Mouse (Mus musculus): ENCODE measurements around the gene Prrt1. TPM values are rescaled to one million over a fixed set of nuclear protein-coding genes. Genes with fewer than 3 reads are reported as not detected.

The Prrt1 gene
- polyA plus RNA-seq, 1 experiment from 2014 or later, result 0.11 TPM

GRCm38 (mm10) chr17:34604511-34605237 is 24.7 kb upstream of the Prrt1 start:
- H3K36me3 ChIP-seq, result peaks cover 24% of the 10 kb centered on the region
- peaks cover 56% of the 10 kb centered on the region for H3K4me1 ChIP-seq
- H3K27ac ChIP-seq, result peak overlapping the region; percentile 96
- H3K9me3 ChIP-seq, result no peaks in the 10 kb centered on the region
- DNase-seq (ENCODE audit: low spot score), result no peak
- H3K27me3 ChIP-seq (ENCODE audit: insufficient read depth, poor library complexity, severe bottlenecking), result no peaks in the 10 kb centered on the region
- peak overlapping the region; percentile 85 for H3K4me3 ChIP-seq
- 20% methylated on average over 24 of the region's 24 CpGs for WGBS

- WGBS, result under 1% methylated on average over 26 of the region's 30 CpGs
- H3K4me3 ChIP-seq, result peak overlapping the region; percentile 85
- H3K27me3 ChIP-seq (ENCODE audit: insufficient read depth, poor library complexity, severe bottlenecking), result no peaks in the 10 kb centered on the region
- DNase-seq (ENCODE audit: low spot score), result peak; percentile 97
- peaks cover 22% of the 10 kb centered on the region for H3K36me3 ChIP-seq
- peaks cover 51% of the 10 kb centered on the region for H3K4me1 ChIP-seq
- H3K27ac ChIP-seq, result peak overlapping the region; percentile 96
- H3K9me3 ChIP-seq, result no peaks in the 10 kb centered on the region
These were observed 23.7 kb upstream of the Prrt1 start for GRCm38 (mm10) chr17:34605609-34606008.

- H3K4me3 ChIP-seq, result peak overlapping the region; percentile 85
- peak overlapping the region; percentile 96 for H3K27ac ChIP-seq
- no peak for DNase-seq (ENCODE audit: low spot score)
- peaks cover 49% of the 10 kb centered on the region for H3K4me1 ChIP-seq
- no peaks in the 10 kb centered on the region for H3K27me3 ChIP-seq (ENCODE audit: insufficient read depth, poor library complexity, severe bottlenecking)
- H3K36me3 ChIP-seq, result peaks cover 24% of the 10 kb centered on the region
- WGBS, result 17% methylated on average over 32 of the region's 32 CpGs
- no peaks in the 10 kb centered on the region for H3K9me3 ChIP-seq
These were observed 22.9 kb upstream of the Prrt1 start for GRCm38 (mm10) chr17:34606186-34607039.

- no peak overlapping the region for H3K4me3 ChIP-seq
- no peak for DNase-seq (ENCODE audit: low spot score)
- 85% methylated on average over 7 of the region's 7 CpGs for WGBS
- no peaks in the 10 kb centered on the region for H3K9me3 ChIP-seq
- peaks cover 38% of the 10 kb centered on the region for H3K4me1 ChIP-seq
- H3K36me3 ChIP-seq, result peaks cover 35% of the 10 kb centered on the region
- no peak overlapping the region for H3K27ac ChIP-seq
- H3K27me3 ChIP-seq (ENCODE audit: insufficient read depth, poor library complexity, severe bottlenecking), result no peaks in the 10 kb centered on the region
These were observed 21.3 kb upstream of the Prrt1 start for GRCm38 (mm10) chr17:34607997-34608396.

GRCm38 (mm10) chr17:34611050-34611449 is 18.3 kb upstream of the Prrt1 start:
- no peaks in the 10 kb centered on the region for H3K9me3 ChIP-seq
- 95% methylated on average over 8 of the region's 8 CpGs for WGBS
- H3K4me1 ChIP-seq, result peaks cover 27% of the 10 kb centered on the region
- H3K27me3 ChIP-seq (ENCODE audit: insufficient read depth, poor library complexity, severe bottlenecking), result no peaks in the 10 kb centered on the region
- no peak for DNase-seq (ENCODE audit: low spot score)
- H3K36me3 ChIP-seq, result peaks cover 64% of the 10 kb centered on the region
- H3K27ac ChIP-seq, result no peak overlapping the region
- no peak overlapping the region for H3K4me3 ChIP-seq

GRCm38 (mm10) chr17:34613054-34613645 is 16.2 kb upstream of the Prrt1 start:
- DNase-seq (ENCODE audit: low spot score), result no peak
- Histone ChIP-seq H3K4me3 (no peak overlapping the region), H3K36me3 (peaks cover 74% of the 10 kb centered on the region), H3K27me3 (ENCODE audit: insufficient read depth, poor library complexity, severe bottlenecking) (no peaks in the 10 kb centered on the region), H3K9me3 (no peaks in the 10 kb centered on the region), H3K27ac (no peak overlapping the region), H3K4me1 (peaks cover 17% of the 10 kb centered on the region)
- WGBS, result 87% methylated on average over 11 of the region's 11 CpGs

GRCm38 (mm10) chr17:34613830-34614229 is 15.5 kb upstream of the Prrt1 start:
- Histone ChIP-seq H3K27ac (no peak overlapping the region), H3K27me3 (ENCODE audit: insufficient read depth, poor library complexity, severe bottlenecking) (no peaks in the 10 kb centered on the region), H3K4me1 (peaks cover 10% of the 10 kb centered on the region), H3K9me3 (no peaks in the 10 kb centered on the region), H3K36me3 (peaks cover 76% of the 10 kb centered on the region), H3K4me3 (no peak overlapping the region)
- 85% methylated on average over 10 of the region's 10 CpGs for WGBS
- DNase-seq (ENCODE audit: low spot score), result no peak

GRCm38 (mm10) chr17:34615871-34616270 is 13.5 kb upstream of the Prrt1 start, which contains the start of gene Egfl8:
Gene Egfl8 (minus strand): TSS chr17:34615971.
- no peak within 1 kb of the TSS for H3K4me3 ChIP-seq
- no peak within 1 kb of the TSS for H3K27ac ChIP-seq
- DNase-seq (ENCODE audit: low spot score), result no peak
- 76% methylated on average over 6 of the region's 6 CpGs for WGBS
- H3K36me3 ChIP-seq, result peaks cover 76% of the 10 kb centered on the region
- H3K27me3 ChIP-seq (ENCODE audit: insufficient read depth, poor library complexity, severe bottlenecking), result no peaks in the 10 kb centered on the region
- no peaks in the 10 kb centered on the region for H3K9me3 ChIP-seq
- H3K4me1 ChIP-seq, result peaks cover 9% of the 10 kb centered on the region; the same call in 1 of the 2 replicates

- no peak overlapping the region for H3K27ac ChIP-seq
- no peak overlapping the region for H3K4me3 ChIP-seq
- H3K27me3 ChIP-seq (ENCODE audit: insufficient read depth, poor library complexity, severe bottlenecking), result no peaks in the 10 kb centered on the region
- DNase-seq (ENCODE audit: low spot score), result no peak
- WGBS, result 14% methylated on average over 6 of the region's 6 CpGs
- no peaks in the 10 kb centered on the region for H3K9me3 ChIP-seq
- peaks cover 9% of the 10 kb centered on the region; the same call in 1 of the 2 replicates for H3K4me1 ChIP-seq
- peaks cover 72% of the 10 kb centered on the region for H3K36me3 ChIP-seq
These were observed 10.3 kb upstream of the Prrt1 start for GRCm38 (mm10) chr17:34618999-34619398.

- WGBS, result 90% methylated on average over 8 of the region's 8 CpGs
- no peaks in the 10 kb centered on the region for H3K27me3 ChIP-seq (ENCODE audit: insufficient read depth, poor library complexity, severe bottlenecking)
- H3K4me1 ChIP-seq, result peaks cover 12% of the 10 kb centered on the region
- no peak overlapping the region for H3K4me3 ChIP-seq
- H3K27ac ChIP-seq, result no peak overlapping the region
- H3K9me3 ChIP-seq, result no peaks in the 10 kb centered on the region
- DNase-seq (ENCODE audit: low spot score), result no peak
- H3K36me3 ChIP-seq, result peaks cover 60% of the 10 kb centered on the region
These were observed 8.3 kb upstream of the Prrt1 start for GRCm38 (mm10) chr17:34621006-34621405.

- Histone ChIP-seq H3K27me3 (ENCODE audit: insufficient read depth, poor library complexity, severe bottlenecking) (0 out of 2 replicates have a peak, but pooled peaks cover 2% of the 10 kb centered on the region), H3K4me3 (no peak overlapping the region), H3K9me3 (no peaks in the 10 kb centered on the region), H3K4me1 (peaks cover 18% of the 10 kb centered on the region), H3K36me3 (peaks cover 46% of the 10 kb centered on the region), H3K27ac (no peak overlapping the region)
- no peak for DNase-seq (ENCODE audit: low spot score)
- WGBS, result 85% methylated on average over 9 of the region's 9 CpGs
These were observed 6.2 kb upstream of the Prrt1 start for GRCm38 (mm10) chr17:34623161-34623560.

- Histone ChIP-seq H3K36me3 (peaks cover 40% of the 10 kb centered on the region), H3K4me1 (peaks cover 31% of the 10 kb centered on the region)
These were observed 4.4 kb upstream of the Prrt1 start for GRCm38 (mm10) chr17:34624981-34625380.

More at GRCm38 (mm10) chr17:34624981-34625380, 4.4 kb upstream of the Prrt1 start:
- no peaks in the 10 kb centered on the region for H3K9me3 ChIP-seq
- 93% methylated on average over 3 of the region's 3 CpGs for WGBS
- no peak for DNase-seq (ENCODE audit: low spot score)
- peaks cover 20% of the 10 kb centered on the region for H3K27me3 ChIP-seq (ENCODE audit: insufficient read depth, poor library complexity, severe bottlenecking)
- no peak overlapping the region for H3K4me3 ChIP-seq
- H3K27ac ChIP-seq, result no peak overlapping the region

Measured in heart, embryonic 10.5 days (tissue).